Comparison of ENCODE assay signal across 18 mouse cellular contexts in genomic region chr14:105369637-105370435, GRCm38 (mm10).
DNase-seq lines count a peak whose midpoint lies in the region; ATAC-seq and TF ChIP-seq lines count a peak whose summit lies in the region.
"Had no signal": no experiment of that assay in that cellular context is flagged by ENCODE, and none has a peak within 500 bp of the region (broad histone marks: within the 10 kb centered on the region; RNA-seq: fewer than 3 reads in every experiment).

No protein-coding gene starts in this region.

- TF ChIP-seq CTCF in lung, embryonic 14.5 days (IDR thresholded peaks at IDR 0.05; ENCODE audit: low read depth): no peak
- no peak for TF ChIP-seq CTCF in kidney, postnatal 0 days (IDR thresholded peaks at IDR 0.05; ENCODE audit: low read depth)

- H3K36me3 ChIP-seq in lung, embryonic 14.5 days (ENCODE audit: insufficient read depth): no peaks in the 10 kb centered on the region
- H3K36me3 ChIP-seq in kidney, postnatal 0 days (ENCODE audit: insufficient read depth, low read length): no peaks in the 10 kb centered on the region
- H3K36me3 ChIP-seq: G1E; heart, embryonic 10.5 days; hindbrain, embryonic 15.5 days; midbrain, embryonic 13.5 days had no signal

- no peaks in the 10 kb centered on the region for H3K27me3 ChIP-seq in lung, embryonic 14.5 days (ENCODE audit: insufficient read depth, low read length)
- no peaks in the 10 kb centered on the region for H3K27me3 ChIP-seq in kidney, postnatal 0 days (ENCODE audit: insufficient read depth, low read length)
- H3K27me3 ChIP-seq: forebrain, embryonic 13.5 days; hindbrain, embryonic 15.5 days; midbrain, embryonic 13.5 days had no signal

- WGBS in lung, embryonic 14.5 days: 62% methylated on average over 5 of the region's 5 CpGs
- WGBS in kidney, postnatal 0 days: 53% methylated on average over 5 of the region's 5 CpGs

- no peak overlapping the region for H3K4me3 ChIP-seq in lung, embryonic 14.5 days (ENCODE audit: low read depth, low read length)
- no peak overlapping the region for H3K4me3 ChIP-seq in kidney, postnatal 0 days (replicated peaks; ENCODE audit: low read depth, low read length)
- H3K4me3 ChIP-seq: forebrain, embryonic 13.5 days; heart, embryonic 10.5 days; hindbrain, embryonic 15.5 days; midbrain, embryonic 13.5 days had no signal

- no peak overlapping the region for H3K9ac ChIP-seq in lung, embryonic 14.5 days
- no peak overlapping the region for H3K9ac ChIP-seq in kidney, postnatal 0 days (ENCODE audit: low read depth, low read length)
- H3K9ac ChIP-seq: forebrain, embryonic 13.5 days; hindbrain, embryonic 15.5 days; liver, embryonic 14.5 days; midbrain, embryonic 13.5 days had no signal

- H3K4me2 ChIP-seq in lung, embryonic 14.5 days: no peak overlapping the region
- no peak overlapping the region for H3K4me2 ChIP-seq in kidney, postnatal 0 days (ENCODE audit: low read length)
- H3K4me2 ChIP-seq: forebrain, embryonic 13.5 days; hindbrain, embryonic 15.5 days; midbrain, embryonic 13.5 days had no signal

- no peak for DNase-seq in lung, embryonic 14.5 days
- DNase-seq in lung, postnatal 25 days (ENCODE audit: low spot score): no peak
- peak; percentile 97 for DNase-seq in gonadal fat pad, adult 2 months (ENCODE audit: low read depth)
- peak; percentile 16 for DNase-seq in kidney, postnatal 0 days (ENCODE audit: low spot score)
- peak; percentile 43 for DNase-seq in yolk sac, embryonic 10.5 days (ENCODE audit: low spot score)
- DNase-seq in layer of hippocampus, postnatal 10 days (ENCODE audit: low spot score in 2 of 2): no peak
- DNase-seq in frontal cortex, postnatal 25 days (ENCODE audit: low spot score in 2 of 2): no peak
- DNase-seq: cerebellum, adult 9-11 months; gastrocnemius, postnatal 36 days; retina, postnatal 1 day; thymus, adult 2 months had no signal

- no peaks in the 10 kb centered on the region for H3K9me3 ChIP-seq in lung, embryonic 14.5 days (ENCODE audit: low read depth, low read length)
- H3K9me3 ChIP-seq in kidney, postnatal 0 days (replicated peaks; ENCODE audit: low read length): no peaks in the 10 kb centered on the region
- H3K9me3 ChIP-seq: forebrain, embryonic 13.5 days; heart, embryonic 10.5 days; hindbrain, embryonic 15.5 days; midbrain, embryonic 13.5 days had no signal

- H3K4me1 ChIP-seq in lung, embryonic 14.5 days (ENCODE audit: insufficient read depth): no peaks in the 10 kb centered on the region
- H3K4me1 ChIP-seq in kidney, postnatal 0 days (replicated peaks; ENCODE audit: insufficient read depth, low read length): no peaks in the 10 kb centered on the region
- H3K4me1 ChIP-seq: forebrain, embryonic 13.5 days; hindbrain, embryonic 15.5 days; midbrain, embryonic 13.5 days had no signal

- H3K27ac ChIP-seq in lung, embryonic 14.5 days (ENCODE audit: low read depth): no peak overlapping the region
- H3K27ac ChIP-seq in kidney, postnatal 0 days: no peak overlapping the region
- H3K27ac ChIP-seq: forebrain, embryonic 13.5 days; heart, embryonic 10.5 days; hindbrain, embryonic 15.5 days; liver, embryonic 14.5 days; midbrain, embryonic 13.5 days had no signal

- ATAC-seq in lung, embryonic 14.5 days (ENCODE audit: insufficient read depth): peak; percentile 54; the same call in 1 of the 2 replicates
- peak; percentile 92 for ATAC-seq in kidney, postnatal 0 days (replicated peaks; ENCODE audit: low FRiP score, low read depth)
- ATAC-seq: CD4-positive, CD25-positive, alpha-beta regulatory T cell, adult 4 months; forebrain, embryonic 13.5 days; midbrain, embryonic 13.5 days had no signal

Comparison
In these comparisons a context has a peak if more than half of its experiments do, and no peak if none do; other contexts are left out.
1. DNase-seq: peak in gonadal fat pad, adult 2 months (single experiment), kidney, postnatal 0 days (single experiment) and yolk sac, embryonic 10.5 days (single experiment); none in lung, embryonic 14.5 days (single experiment), lung, postnatal 25 days (single experiment), layer of hippocampus, postnatal 10 days (0 of 2) and frontal cortex, postnatal 25 days (0 of 2).